Mouse (Mus musculus) neutrophil, adult 65 days (primary cell): ENCODE measurements around the gene Pilra. TPM values are rescaled to one million over a fixed set of nuclear protein-coding genes. Genes with fewer than 3 reads are reported as not detected.

Source experiments
- total RNA-seq: library from RNA; stranded (reverse); gene quantifications from 2 replicates; pipeline ENCODE4 v1.2.4, GENCODE M21; 2023

Pilra gene
- total RNA-seq: 535 and 567 TPM in 2 replicates

GRCm38 (mm10) chr5:137835966-137836520 is at the start of gene Pilra:
Gene Pilra (minus strand): TSS chr5:137836281.

GRCm38 (mm10) chr5:137871644-137872380 is 35.7 kb upstream of the Pilra start, which contains the start of gene Pilrb2:
Gene Pilrb2 (minus strand): TSS chr5:137871815.

GRCm38 (mm10) chr5:137857960-137858710 is 22.1 kb upstream of the Pilra start, which contains the start of gene Pilrb1:
Gene Pilrb1 (minus strand): TSS chr5:137858106.

GRCm38 (mm10) chr5:137787151-137787928 is 48.7 kb downstream of the Pilra start, which contains the start of the genes Mepce and Zcwpw1:
Gene Mepce (minus strand): TSS chr5:137787655.
Gene Zcwpw1 (plus strand): TSS chr5:137787798.

GRCm38 (mm10) chr5:137778635-137779034 is 57.4 kb downstream of the Pilra start, which contains the start of gene Ppp1r35:
Gene Ppp1r35 (plus strand): TSS chr5:137778849.

Other genes with a start within 250 kb of the Pilra start
- 41.8 and 42.3 TPM in 2 replicates for gene Mospd3, start 235.2 kb downstream of the Pilra start, total RNA-seq
- gene Pcolce, start 222.5 kb downstream of the Pilra start, total RNA-seq: 0.61 and 2.0 TPM in 2 replicates
- gene Fbxo24, start 207.3 kb downstream of the Pilra start, total RNA-seq: 0.36 TPM in 1 of 2 replicates, not detected in the other
- 235 and 280 TPM in 2 replicates for gene Lrch4, start 207.2 kb downstream of the Pilra start, total RNA-seq
- gene Gm20605, start 207.1 kb downstream of the Pilra start, total RNA-seq: 37.6 and 52.5 TPM in 2 replicates
- 51.2 and 70.0 TPM in 2 replicates for gene Sap25, start 194.9 kb downstream of the Pilra start, total RNA-seq
- gene Irs3, start 190.6 kb downstream of the Pilra start, total RNA-seq: not detected in 2 replicates
- gene Agfg2, start 151.6 kb downstream of the Pilra start, total RNA-seq: 16.4 and 17.0 TPM in 2 replicates
- gene Nyap1, start 94.7 kb downstream of the Pilra start, total RNA-seq: 0.50 and 0.54 TPM in 2 replicates
- 272 and 329 TPM in 2 replicates for gene Tsc22d4, start 90.6 kb downstream of the Pilra start, total RNA-seq
- 24.4 and 30.5 TPM in 2 replicates for gene Ppp1r35, start 57.4 kb downstream of the Pilra start, total RNA-seq
- gene Mepce, start 48.6 kb downstream of the Pilra start, total RNA-seq: 29.5 and 33.3 TPM in 2 replicates
- gene Zcwpw1, start 48.5 kb downstream of the Pilra start, total RNA-seq: 2.2 and 2.4 TPM in 2 replicates
- 309 and 327 TPM in 2 replicates for gene Pilrb1, start 21.8 kb upstream of the Pilra start, total RNA-seq
- 426 and 429 TPM in 2 replicates for gene Pilrb2, start 35.5 kb upstream of the Pilra start, total RNA-seq
- gene Cyp3a13, start 85.3 kb upstream of the Pilra start, total RNA-seq: not detected in 2 replicates
- gene Gjc3, start 126.8 kb upstream of the Pilra start, total RNA-seq: not detected in 2 replicates
- 0.88 and 0.92 TPM in 2 replicates for gene Azgp1, start 145.2 kb upstream of the Pilra start, total RNA-seq
- gene Smok3a, start 185.0 kb upstream of the Pilra start, total RNA-seq: not detected in 2 replicates
- not detected in 2 replicates for gene Smok3b, start 185.1 kb upstream of the Pilra start, total RNA-seq
- not detected in 2 replicates for gene Smok3c, start 216.9 kb upstream of the Pilra start, total RNA-seq
- 8.6 and 9.6 TPM in 2 replicates for gene Zkscan1, start 248.8 kb upstream of the Pilra start, total RNA-seq